Mouse (Mus musculus) pancreas, adult 10 weeks (tissue): ENCODE measurements around the gene Npw. TPM values are rescaled to one million over a fixed set of nuclear protein-coding genes. Genes with fewer than 3 reads are reported as not detected.

Source experiments
- polyA plus RNA-seq: library from polyadenylated mRNA; stranded (reverse); fragments of 350-450 nt; fragmentation: Illumina TruSeq; extraction: RNeasy Lipid Tissue Mini Kit (QIAGEN cat#74804); gene quantifications from one replicate; pipeline ENCODE4 v1.2.3, GENCODE M21; 2015; ENCODE audit warnings: low read depth, low replicate concordance; ENCODE audit not compliant: insufficient read depth

The Npw gene
- 1.6 TPM for polyA plus RNA-seq

DNA sequence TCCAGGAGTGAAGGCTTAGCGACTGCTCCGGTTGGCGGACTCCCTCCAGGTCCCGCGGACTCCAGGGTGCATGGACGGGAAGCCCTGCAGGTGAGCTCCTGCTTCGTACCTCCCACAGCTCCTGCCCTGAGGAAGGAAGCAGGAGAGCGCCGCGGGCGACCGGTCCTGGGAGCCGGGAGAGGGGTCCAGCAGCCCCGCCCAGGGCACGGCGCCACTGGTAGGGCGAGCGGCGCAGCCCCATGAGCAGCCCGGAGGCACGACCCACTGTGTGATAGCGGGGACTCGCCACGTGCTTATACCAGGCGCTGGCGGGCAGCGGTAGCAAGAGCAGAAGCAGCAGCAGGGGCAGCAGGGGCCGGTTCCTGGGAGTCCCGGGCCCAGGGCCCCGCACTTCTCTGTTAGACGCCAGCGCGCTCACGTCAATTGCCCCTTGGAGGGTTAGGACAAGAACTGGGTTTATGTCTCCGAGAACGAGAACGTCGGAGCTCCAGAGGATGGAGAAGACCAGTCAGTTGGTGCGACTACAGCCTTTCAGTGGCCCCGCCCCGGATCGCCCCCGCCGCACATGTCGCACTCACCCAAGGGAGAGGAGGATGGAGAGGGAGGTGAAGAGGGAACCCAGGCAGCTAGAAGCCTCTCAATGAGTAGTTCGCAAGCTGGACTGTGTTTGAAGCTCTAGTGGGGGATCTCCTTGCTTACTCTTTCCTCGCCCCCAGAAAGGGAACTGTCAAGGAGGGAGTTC is at the start of gene Npw:
Gene Npw, minus strand, starts transcription at position 441 of the 742 bp plus-strand sequence.

GRCm38 (mm10) chr17:24706982-24707800 is 48.9 kb upstream of the Npw start, which contains the start of gene Tbl3:
Tbl3 (minus strand) TSS chr17:24707660.

GRCm38 (mm10) chr17:24696011-24696697 is 37.9 kb upstream of the Npw start, which contains the start of the genes Gfer and Noxo1:
Gfer (minus strand) TSS chr17:24696156.
Noxo1 (plus strand) TSS chr17:24696234.

DNA sequence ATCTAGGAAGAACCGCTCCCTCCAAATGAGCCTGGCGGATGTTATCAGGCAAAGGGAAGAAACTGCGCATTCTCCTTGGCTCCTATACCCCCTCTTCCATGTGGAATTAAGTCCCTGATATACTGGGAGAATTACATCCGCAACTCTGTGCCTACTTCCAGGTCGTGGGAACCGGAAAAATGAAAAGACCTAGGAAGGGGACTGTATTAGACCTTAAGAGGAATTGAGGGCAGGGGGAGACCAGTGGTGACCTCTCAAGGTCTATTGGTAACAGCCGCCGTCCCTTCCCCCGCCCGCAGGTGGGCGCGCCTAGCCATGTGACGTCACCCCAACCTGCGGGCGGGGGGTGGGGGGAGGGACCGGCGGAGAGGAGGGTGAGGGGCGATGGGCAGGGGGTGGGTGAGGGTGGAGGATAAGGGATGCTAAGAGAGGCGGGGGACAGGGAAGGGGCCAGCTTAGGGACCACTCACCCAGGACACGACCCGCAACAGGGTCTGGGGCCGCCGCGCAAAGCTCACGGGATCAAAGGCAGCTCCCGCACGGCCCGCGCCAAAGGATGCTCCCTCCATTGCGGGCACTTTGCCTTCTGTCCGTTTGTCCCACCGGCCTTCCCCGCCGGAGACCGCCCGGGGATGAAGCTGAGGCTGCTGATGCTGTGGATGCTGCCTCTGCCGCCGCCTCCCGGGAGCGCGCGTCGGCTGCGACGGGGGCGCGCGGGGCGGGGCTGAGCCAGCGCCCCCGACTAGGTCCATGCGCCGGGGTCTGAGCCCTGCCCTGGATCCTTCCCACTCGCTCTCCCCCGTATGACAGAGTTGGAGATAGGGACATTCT is 31.2 kb upstream of the Npw start, which contains the start of gene Syngr3:
Gene Syngr3, minus strand, starts transcription at position 705 of the 831 bp plus-strand sequence.

DNA sequence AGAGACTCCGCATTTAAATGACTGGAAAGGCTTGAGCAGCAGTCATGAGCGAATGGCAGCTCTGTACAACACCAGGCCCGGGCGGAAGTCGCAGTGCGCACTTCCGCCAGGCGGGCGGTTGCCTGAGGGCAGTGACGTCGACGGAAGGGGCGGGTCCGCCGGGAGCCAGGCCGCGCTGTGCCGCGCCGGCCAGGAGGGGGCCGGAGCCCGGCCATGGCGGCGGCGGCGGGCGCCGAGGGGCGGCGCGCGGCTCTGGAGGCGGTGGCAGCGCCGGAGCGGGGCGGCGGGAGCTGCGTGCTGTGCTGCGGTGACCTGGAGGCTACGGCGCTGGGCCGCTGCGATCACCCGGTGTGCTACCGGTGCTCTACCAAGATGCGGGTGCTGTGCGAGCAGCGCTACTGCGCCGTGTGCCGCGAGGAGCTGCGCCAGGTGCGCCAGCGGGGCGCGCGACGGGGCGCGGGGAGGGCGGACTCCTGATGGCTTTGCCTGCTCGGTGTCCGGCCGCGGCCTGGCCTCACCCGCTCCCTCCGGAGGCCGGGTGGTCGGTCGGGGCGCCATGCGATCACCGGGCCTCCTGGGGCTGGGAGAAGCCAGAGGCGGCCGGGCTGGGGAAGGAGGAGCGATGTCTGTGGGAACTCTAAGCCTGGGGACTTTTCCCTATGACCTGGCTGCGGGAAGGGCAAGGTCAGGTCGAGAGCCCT is 11.4 kb upstream of the Npw start, which contains the start of gene Zfp598:
Gene Zfp598, plus strand, starts transcription at position 143 of the 701 bp plus-strand sequence.

GRCm38 (mm10) chr17:24650070-24650616 is 8.1 kb downstream of the Npw start, which contains the start of gene Slc9a3r2:
Slc9a3r2 (minus strand) TSS chr17:24650327.

DNA sequence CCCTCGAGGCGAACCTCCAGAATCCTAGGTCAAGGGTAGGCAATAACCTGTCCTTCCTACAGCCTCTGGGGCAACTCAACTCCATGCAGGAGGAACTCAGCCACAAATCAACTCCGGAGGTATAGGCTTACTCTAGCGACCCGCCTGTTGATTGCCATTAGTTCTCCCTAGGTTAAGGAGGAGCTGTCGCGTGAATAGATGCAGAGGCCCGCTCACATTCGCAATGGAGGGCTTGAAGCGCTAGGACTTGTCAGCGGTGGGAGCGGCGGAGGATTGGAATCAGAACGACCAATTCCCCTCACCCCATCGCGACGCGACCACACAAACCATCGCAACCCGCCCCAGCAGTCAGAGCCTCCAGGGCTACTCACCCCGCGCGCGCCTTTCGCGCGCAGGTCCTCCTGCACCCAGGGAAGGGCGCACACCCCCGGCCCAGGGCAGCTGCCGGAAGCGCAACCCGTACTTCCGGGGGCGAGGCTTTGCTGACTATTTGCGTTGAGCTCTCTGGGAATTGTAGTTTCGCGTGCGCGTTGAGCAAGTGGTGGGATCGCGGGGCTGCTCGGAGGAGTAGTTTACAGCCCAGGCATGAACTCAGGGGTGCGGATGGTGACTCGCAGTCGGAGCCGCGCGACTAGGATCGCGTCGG is 26.0 kb downstream of the Npw start, which contains the start of the genes Tsc2 and Nthl1:
Gene Tsc2, minus strand, starts transcription at position 464 of the 646 bp plus-strand sequence.
Gene Nthl1, plus strand, starts transcription at position 514 of the 646 bp plus-strand sequence.

Other genes starting within 250 kb of the Npw start
- gene Rnps1, start 243.9 kb downstream of the Npw start, polyA plus RNA-seq, result 19.0 TPM
- 17.2 TPM for gene Eci1, start 231.8 kb downstream of the Npw start, polyA plus RNA-seq
- 1.9 TPM for gene Dnase1l2, start 215.4 kb downstream of the Npw start, polyA plus RNA-seq
- gene E4f1, start 188.1 kb downstream of the Npw start, polyA plus RNA-seq, result 22.8 TPM
- 5.2 TPM for gene Pgp, start 188.1 kb downstream of the Npw start, polyA plus RNA-seq
- not detected for gene Bricd5, start 184.6 kb downstream of the Npw start, polyA plus RNA-seq
- 3.5 TPM for gene Mlst8, start 179.4 kb downstream of the Npw start, polyA plus RNA-seq
- gene Caskin1, start 169.9 kb downstream of the Npw start, polyA plus RNA-seq, result 0.26 TPM
- gene Traf7, start 130.5 kb downstream of the Npw start, polyA plus RNA-seq, result 28.2 TPM
- 35.0 TPM for gene Rab26, start 124.2 kb downstream of the Npw start, polyA plus RNA-seq
- gene Pkd1, start 108.6 kb downstream of the Npw start, polyA plus RNA-seq, result 26.9 TPM
- gene Tsc2, start 25.8 kb downstream of the Npw start, polyA plus RNA-seq, result 50.0 TPM
- gene Nthl1, start 25.8 kb downstream of the Npw start, polyA plus RNA-seq, result 3.5 TPM
- gene Slc9a3r2, start 8.1 kb downstream of the Npw start, polyA plus RNA-seq, result 48.3 TPM
- 21.6 TPM for gene Zfp598, start 11.2 kb upstream of the Npw start, polyA plus RNA-seq
- 0.44 TPM for gene Syngr3, start 31.5 kb upstream of the Npw start, polyA plus RNA-seq
- 10.7 TPM for gene Gfer, start 37.7 kb upstream of the Npw start, polyA plus RNA-seq
- gene Noxo1, start 37.8 kb upstream of the Npw start, polyA plus RNA-seq, result 1.6 TPM
- 6.0 TPM for gene Tbl3, start 49.2 kb upstream of the Npw start, polyA plus RNA-seq
- gene Rnf151, start 59.6 kb upstream of the Npw start, polyA plus RNA-seq, result not detected
- gene Rps2, start 59.7 kb upstream of the Npw start, polyA plus RNA-seq, result 538 TPM
- 66.2 TPM for gene Ndufb10, start 66.0 kb upstream of the Npw start, polyA plus RNA-seq
- not detected for gene Rpl3l, start 69.4 kb upstream of the Npw start, polyA plus RNA-seq
- gene Msrb1, start 78.2 kb upstream of the Npw start, polyA plus RNA-seq, result 68.8 TPM
- gene Hs3st6, start 94.5 kb upstream of the Npw start, polyA plus RNA-seq, result 1.0 TPM
- not detected for gene Meiob, start 145.8 kb upstream of the Npw start, polyA plus RNA-seq
- 23.1 TPM for gene Hagh, start 181.7 kb upstream of the Npw start, polyA plus RNA-seq
- 3.8 TPM for gene Fahd1, start 191.9 kb upstream of the Npw start, polyA plus RNA-seq
- gene Igfals, start 207.5 kb upstream of the Npw start, polyA plus RNA-seq, result 3.4 TPM
- gene Nubp2, start 227.9 kb upstream of the Npw start, polyA plus RNA-seq, result 8.6 TPM
- gene Spsb3, start 228.2 kb upstream of the Npw start, polyA plus RNA-seq, result 7.3 TPM
- gene Eme2, start 236.6 kb upstream of the Npw start, polyA plus RNA-seq, result 8.7 TPM
- gene Mrps34, start 236.7 kb upstream of the Npw start, polyA plus RNA-seq, result 13.1 TPM
- gene Nme3, start 238.0 kb upstream of the Npw start, polyA plus RNA-seq, result 3.3 TPM